Mouse (Mus musculus) cerebellum, adult 2 months (tissue): ENCODE results near the gene Myt1l.

ENCODE experiments used
- CTCF ChIP-seq: fragments of 200-500 bp; IDR thresholded peaks from 2 replicates; pipeline ENCODE4 v1.5.1; 2011; ENCODE audit warnings: low read depth, mild to moderate bottlenecking, control low read depth, low read length, moderate library complexity, borderline replicate concordance; ENCODE audit not compliant: insufficient read depth
- POLR2A ChIP-seq: fragments of 200-500 bp; IDR thresholded peaks from 2 replicates; pipeline ENCODE4 v1.6.1; 2011; ENCODE audit warnings: low read length, control low read depth, borderline replicate concordance; ENCODE audit not compliant: insufficient read depth

- no peak for TF ChIP-seq CTCF
- no peak for TF ChIP-seq POLR2A
Observed at GRCm38 (mm10) chr12:29569311-29569710, 41.1 kb downstream of the Myt1l start.
